Mouse (Mus musculus) C2C12 (cell line): Measurements from ENCODE around the gene Pa2g4. TPM values are rescaled to one million over a fixed set of nuclear protein-coding genes. Genes with fewer than 3 reads are reported as not detected.

ENCODE experiments used
- H3K27me3 ChIP-seq: one replicate; pipeline ENCODE4 v1.6.1; 2011; ENCODE audit not compliant: control insufficient read depth, insufficient read depth, insufficient read length
- H3K36me3 ChIP-seq: one replicate; pipeline ENCODE4 v1.6.1; 2011; ENCODE audit not compliant: control insufficient read depth, insufficient read depth
- H3K4me3 ChIP-seq: one replicate; pipeline ENCODE4 v1.5.1; 2011; ENCODE audit warnings: mild to moderate bottlenecking, control low read depth; ENCODE audit not compliant: poor library complexity, insufficient read depth, severe bottlenecking
- H3K79me2 ChIP-seq: one replicate; pipeline ENCODE4 v1.6.1; 2011; ENCODE audit not compliant: control insufficient read depth, insufficient read depth
- H3K79me3 ChIP-seq: one replicate; pipeline ENCODE4 v1.6.1; 2011; ENCODE audit warnings: low read depth, control low read depth
- H3ac ChIP-seq: one replicate; pipeline ENCODE3; 2011; ENCODE audit warnings: low read depth; ENCODE audit not compliant: control insufficient read depth, insufficient read length
- CEBPB ChIP-seq: IDR thresholded peaks from one replicate; pipeline ENCODE4 v1.6.1; 2011; ENCODE audit warnings: low read depth, mild to moderate bottlenecking, control low read depth, moderate library complexity
- CTCF ChIP-seq: IDR thresholded peaks from one replicate; pipeline ENCODE4 v1.5.1; 2011; ENCODE audit not compliant: control insufficient read depth, insufficient read depth, insufficient read length
- FOSL1 ChIP-seq: IDR thresholded peaks from one replicate; pipeline ENCODE4 v1.8.0; 2011; ENCODE audit warnings: mild to moderate bottlenecking, low read length; ENCODE audit not compliant: poor library complexity, insufficient read depth, severe bottlenecking
- MAX ChIP-seq: IDR thresholded peaks from one replicate; pipeline ENCODE4 v1.6.1; 2011; ENCODE audit warnings: mild to moderate bottlenecking, control low read depth
- MYOD1 ChIP-seq: IDR thresholded peaks from one replicate; pipeline ENCODE4 v1.6.1; 2011; ENCODE audit warnings: low read depth; ENCODE audit not compliant: control insufficient read depth, insufficient read length
- MYOG ChIP-seq: IDR thresholded peaks from one replicate; pipeline ENCODE4 v1.6.1; 2011; ENCODE audit not compliant: control insufficient read depth, insufficient read length; ENCODE audit errors: extremely low read depth
- USF1 ChIP-seq: IDR thresholded peaks from one replicate; pipeline ENCODE4 v1.6.1; 2011; ENCODE audit warnings: low read depth, mild to moderate bottlenecking, control low read depth, moderate library complexity
- polyA plus RNA-seq: library from polyadenylated mRNA; unstranded; fragments of >200 nt; fragmentation: generic; extraction: Trizol; gene quantifications from one replicate; pipeline ENCODE4 v1.2.1, GENCODE M21; 2012; ENCODE audit warnings: missing spikeins

Pa2g4 gene
- polyA plus RNA-seq, 1 experiment, result 232 TPM

- TF ChIP-seq FOSL1, result no peak
- no peak for TF ChIP-seq MYOG
- no peak for TF ChIP-seq USF1
- TF ChIP-seq MYOD1, result no peak
- no peak for TF ChIP-seq CTCF
- TF ChIP-seq MAX, result no peak
- TF ChIP-seq CEBPB, result no peak
- H3K36me3 ChIP-seq, result no peaks in the 10 kb centered on the region
- peak within 1 kb of the TSS; percentile 57 for H3ac ChIP-seq
- H3K79me3 ChIP-seq, result no peaks in the 10 kb centered on the region
- H3K27me3 ChIP-seq, result no peaks in the 10 kb centered on the region
- no peaks in the 10 kb centered on the region for H3K79me2 ChIP-seq
- H3K4me3 ChIP-seq, result peak within 1 kb of the TSS; percentile 43
These were observed 23.8 kb upstream of the Pa2g4 start, which contains the start of gene Erbb3 for GRCm38 (mm10) chr10:128589464-128590192. Erbb3 (minus strand) TSS chr10:128589652.

GRCm38 (mm10) chr10:128588775-128589463 lies 23.1 kb upstream of the Pa2g4 start:
- Histone ChIP-seq H3K79me3 (no peaks in the 10 kb centered on the region), H3K36me3 (no peaks in the 10 kb centered on the region), H3ac (peak overlapping the region; percentile 57), H3K27me3 (no peaks in the 10 kb centered on the region), H3K79me2 (no peaks in the 10 kb centered on the region), H3K4me3 (peak overlapping the region; percentile 43)
- TF ChIP-seq CEBPB, result no peak
- TF ChIP-seq MYOD1, result no peak
- no peak for TF ChIP-seq MAX
- no peak for TF ChIP-seq CTCF
- TF ChIP-seq USF1, result no peak
- TF ChIP-seq MYOG, result no peak
- no peak for TF ChIP-seq FOSL1

- no peaks in the 10 kb centered on the region for H3K79me2 ChIP-seq
- H3K27me3 ChIP-seq, result no peaks in the 10 kb centered on the region
- no peak overlapping the region for H3ac ChIP-seq
- H3K79me3 ChIP-seq, result no peaks in the 10 kb centered on the region
- no peak for TF ChIP-seq CTCF
- no peak for TF ChIP-seq CEBPB
- TF ChIP-seq MYOG, result no peak
- TF ChIP-seq FOSL1, result no peak
- no peak for TF ChIP-seq USF1
- no peak for TF ChIP-seq MAX
- TF ChIP-seq MYOD1, result no peak
- no peak overlapping the region for H3K4me3 ChIP-seq
- H3K36me3 ChIP-seq, result no peaks in the 10 kb centered on the region
These were observed 22.3 kb upstream of the Pa2g4 start for GRCm38 (mm10) chr10:128588136-128588535.

GRCm38 (mm10) chr10:128587697-128588096 lies 21.9 kb upstream of the Pa2g4 start:
- Histone ChIP-seq H3K27me3 (no peaks in the 10 kb centered on the region), H3ac (no peak overlapping the region), H3K36me3 (no peaks in the 10 kb centered on the region), H3K79me3 (no peaks in the 10 kb centered on the region), H3K79me2 (no peaks in the 10 kb centered on the region), H3K4me3 (no peak overlapping the region)
- no peak for TF ChIP-seq MYOG
- no peak for TF ChIP-seq CEBPB
- no peak for TF ChIP-seq USF1
- no peak for TF ChIP-seq CTCF
- no peak for TF ChIP-seq MAX

- no peak overlapping the region for H3ac ChIP-seq
- TF ChIP-seq MYOD1 (no peak), MAX (no peak), FOSL1 (no peak), CTCF (no peak), USF1 (no peak), CEBPB (no peak), MYOG (no peak)
- H3K4me3 ChIP-seq, result no peak overlapping the region
- H3K79me2 ChIP-seq, result no peaks in the 10 kb centered on the region
- no peaks in the 10 kb centered on the region for H3K79me3 ChIP-seq
- no peaks in the 10 kb centered on the region for H3K27me3 ChIP-seq
- H3K36me3 ChIP-seq, result no peaks in the 10 kb centered on the region
These were observed 21.3 kb upstream of the Pa2g4 start for GRCm38 (mm10) chr10:128587120-128587519.
